Mouse (Mus musculus) bone marrow macrophage, adult 2 months (primary cell): ENCODE results near the gene Selenos.

Experiments
- CTCF ChIP-seq: IDR thresholded peaks from 2 replicates; pipeline ENCODE4 v1.5.1; 2012; ENCODE audit warnings: low read depth, mild to moderate bottlenecking, low read length, moderate library complexity
- POLR2A ChIP-seq: IDR thresholded peaks from 2 replicates; pipeline ENCODE4 v1.6.1; 2012; ENCODE audit warnings: mild to moderate bottlenecking, low read depth, low read length, borderline replicate concordance

- TF ChIP-seq POLR2A (no peak), CTCF (no peak)
These were observed 57.9 kb downstream of the Selenos start for GRCm38 (mm10) chr7:66137309-66137708.
